Mouse (Mus musculus): ENCODE results near the gene Olfr1308. TPM values are rescaled to one million over a fixed set of nuclear protein-coding genes. Genes with fewer than 3 reads are reported as not detected.

The Olfr1308 gene
- polyA plus RNA-seq (2015; fragmentation: Nextera tagmentation; extraction: Ambion mirVana), result not detected in 2 replicates

DNA sequence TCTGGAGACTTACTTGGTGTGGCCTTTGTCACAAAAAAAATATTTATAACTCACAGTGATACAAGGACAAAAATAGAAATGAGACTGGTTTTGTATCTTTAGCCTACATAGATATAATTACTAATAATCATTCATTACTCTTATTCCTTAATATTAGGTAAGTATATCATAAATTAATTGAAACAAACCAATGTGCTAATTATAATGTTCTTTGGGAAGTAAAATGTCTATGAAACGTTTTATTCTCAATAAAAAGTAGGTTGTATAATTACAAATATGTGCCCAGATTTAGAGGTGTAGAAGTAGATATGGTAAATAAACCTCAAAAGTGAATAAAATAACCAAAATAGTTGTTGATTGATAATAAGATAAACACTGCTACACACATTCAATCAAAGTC is at the start of gene Olfr1308:
Gene Olfr1308, minus strand, starts transcription at position 101 of the 400 bp plus-strand sequence.
- H3K4me2 ChIP-seq, result no peak within 1 kb of the TSS

DNA sequence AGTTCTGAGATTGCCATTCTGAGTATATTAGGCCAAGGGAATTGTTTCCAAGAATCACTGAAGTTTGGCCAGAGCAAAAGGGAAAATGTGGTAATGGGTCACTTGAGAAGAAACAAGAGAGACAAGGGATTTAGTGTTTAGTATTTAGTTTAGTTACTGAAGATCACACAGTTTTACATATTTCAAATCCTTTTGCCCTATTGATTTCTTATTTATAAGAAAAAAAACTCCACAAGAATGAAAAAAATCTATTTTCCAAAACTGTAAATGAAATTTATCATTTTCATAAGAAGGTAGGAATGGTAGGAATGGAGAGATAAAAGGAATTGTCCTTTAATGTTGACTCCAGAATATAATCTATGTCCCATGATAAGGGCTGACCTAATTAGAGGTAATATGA is 47.9 kb upstream of the Olfr1308 start, which contains the start of gene Olfr1310:
Gene Olfr1310, minus strand, starts transcription at position 101 of the 400 bp plus-strand sequence.
- H3K36me3 ChIP-seq, result no peaks in the 10 kb centered on the region
- no peak within 1 kb of the TSS for H3K27ac ChIP-seq
- H3K9ac ChIP-seq, result no peak within 1 kb of the TSS
- H3K4me2 ChIP-seq, result no peak within 1 kb of the TSS
- no peak within 1 kb of the TSS for H3K4me3 ChIP-seq (replicated peaks)
- H3K4me1 ChIP-seq, result no peaks in the 10 kb centered on the region
- no peaks in the 10 kb centered on the region for H3K27me3 ChIP-seq (replicated peaks)
- no peak for ATAC-seq (ENCODE audit: insufficient read depth, low FRiP score, low read depth)
- no peaks in the 10 kb centered on the region for H3K9me3 ChIP-seq

More for the DNA sequence above, at the start of gene Olfr1308:
- no peak within 1 kb of the TSS for H3K4me3 ChIP-seq (replicated peaks)
- H3K9ac ChIP-seq, result no peak within 1 kb of the TSS
- no peaks in the 10 kb centered on the region for H3K4me1 ChIP-seq
- H3K36me3 ChIP-seq, result no peaks in the 10 kb centered on the region
- WGBS, result 47% methylated on average over 1 of the region's 1 CpGs
- no peaks in the 10 kb centered on the region for H3K9me3 ChIP-seq
- H3K27me3 ChIP-seq (replicated peaks), result no peaks in the 10 kb centered on the region
- H3K27ac ChIP-seq, result no peak within 1 kb of the TSS
- no peak for ATAC-seq (ENCODE audit: insufficient read depth, low FRiP score, low read depth)

DNA sequence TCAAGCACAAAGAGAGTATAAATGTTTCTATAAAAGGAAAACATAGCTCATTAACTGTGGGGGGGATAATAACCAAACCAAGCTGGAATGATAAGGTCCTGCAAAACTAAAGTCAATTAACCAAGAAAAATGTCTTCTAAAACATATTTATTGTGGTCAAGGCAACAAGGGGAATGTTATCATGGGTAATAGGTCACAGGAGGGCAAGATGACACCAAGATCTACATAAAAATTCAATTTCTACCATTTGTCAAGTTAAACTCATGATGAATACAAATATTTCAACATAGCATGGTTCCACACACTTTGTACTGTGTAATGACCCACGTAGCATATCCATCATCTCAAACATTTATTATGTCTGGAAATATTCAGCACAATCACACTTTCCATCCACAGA is 25.4 kb upstream of the Olfr1308 start, which contains the start of gene Olfr1309:
Gene Olfr1309, minus strand, starts transcription at position 101 of the 400 bp plus-strand sequence.
- H3K27me3 ChIP-seq (replicated peaks), result no peaks in the 10 kb centered on the region
- H3K36me3 ChIP-seq, result no peaks in the 10 kb centered on the region
- H3K4me2 ChIP-seq, result no peak within 1 kb of the TSS
- H3K9ac ChIP-seq, result no peak within 1 kb of the TSS
- H3K4me3 ChIP-seq (replicated peaks), result no peak within 1 kb of the TSS
- no peak within 1 kb of the TSS for H3K27ac ChIP-seq
- WGBS, result 67% methylated on average over 1 of the region's 1 CpGs
- no peak for ATAC-seq (ENCODE audit: insufficient read depth, low FRiP score, low read depth)
- H3K4me1 ChIP-seq, result no peaks in the 10 kb centered on the region
- H3K9me3 ChIP-seq, result no peaks in the 10 kb centered on the region

DNA sequence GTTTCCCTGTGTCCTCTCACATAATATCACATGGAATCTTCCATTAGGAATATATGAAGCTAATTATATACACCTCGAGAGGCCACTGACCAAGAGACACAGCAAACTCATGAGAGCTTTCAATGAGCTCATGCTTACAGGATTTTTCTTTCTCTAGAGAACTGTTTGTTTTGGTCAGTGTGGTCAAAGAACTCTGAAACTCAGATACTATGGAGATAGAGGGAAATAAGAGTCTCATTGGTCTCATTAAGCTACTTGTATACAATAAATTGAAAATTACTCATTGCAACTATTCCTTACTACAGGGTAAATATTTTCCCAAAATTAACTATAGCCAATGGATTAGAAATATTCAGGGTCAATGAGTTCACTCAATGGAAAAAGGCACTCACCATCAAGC is 15.4 kb downstream of the Olfr1308 start, which contains the start of gene Olfr1307:
Gene Olfr1307, minus strand, starts transcription at position 101 of the 400 bp plus-strand sequence.
- H3K27ac ChIP-seq, result no peak within 1 kb of the TSS
- H3K27me3 ChIP-seq (replicated peaks), result no peaks in the 10 kb centered on the region
- no peak for ATAC-seq (ENCODE audit: insufficient read depth, low FRiP score, low read depth)
- H3K4me2 ChIP-seq, result no peak within 1 kb of the TSS
- H3K36me3 ChIP-seq, result no peaks in the 10 kb centered on the region
- no peaks in the 10 kb centered on the region for H3K4me1 ChIP-seq
- H3K4me3 ChIP-seq (replicated peaks), result no peak within 1 kb of the TSS
- WGBS, result 70% methylated on average over 1 of the region's 1 CpGs
- H3K9ac ChIP-seq, result no peak within 1 kb of the TSS
- H3K9me3 ChIP-seq, result no peaks in the 10 kb centered on the region

DNA sequence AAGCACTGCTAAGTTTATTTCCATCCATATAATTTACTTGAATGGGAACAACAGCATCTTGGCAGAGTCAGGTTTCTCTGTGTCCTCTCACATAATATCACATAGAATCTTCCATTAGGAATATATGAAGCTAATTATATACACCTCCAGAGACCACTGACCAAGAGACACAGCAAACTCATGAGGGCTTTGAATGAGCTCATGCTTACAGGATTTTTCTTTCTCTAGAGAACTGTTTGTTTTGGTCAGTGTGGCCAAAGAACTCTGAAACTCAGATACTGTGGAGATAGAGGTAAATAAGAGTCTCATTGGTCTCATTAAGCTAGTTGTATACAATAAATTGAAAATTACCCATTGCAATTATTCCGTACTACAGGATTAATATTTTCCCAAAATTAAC is 48.6 kb downstream of the Olfr1308 start, which contains the start of gene Olfr1306:
Gene Olfr1306, minus strand, starts transcription at position 101 of the 400 bp plus-strand sequence.
- Histone ChIP-seq H3K36me3 (no peaks in the 10 kb centered on the region), H3K4me2 (no peak within 1 kb of the TSS), H3K27ac (no peak within 1 kb of the TSS), H3K4me3 (replicated peaks) (no peak within 1 kb of the TSS), H3K9me3 (no peaks in the 10 kb centered on the region), H3K27me3 (replicated peaks) (no peaks in the 10 kb centered on the region), H3K4me1 (no peaks in the 10 kb centered on the region), H3K9ac (no peak within 1 kb of the TSS)
- WGBS, result 86% methylated on average over 1 of the region's 1 CpGs
- no peak for ATAC-seq (ENCODE audit: insufficient read depth, low FRiP score, low read depth)

Other genes starting within 250 kb of the Olfr1308 start
- gene Olfr1301, start 213.9 kb downstream of the Olfr1308 start, polyA plus RNA-seq (2015; fragmentation: Nextera tagmentation; extraction: Ambion mirVana), result not detected in 2 replicates
- gene Olfr1302, start 187.5 kb downstream of the Olfr1308 start, polyA plus RNA-seq (2015; fragmentation: Nextera tagmentation; extraction: Ambion mirVana), result not detected in 2 replicates
- gene Olfr1303, start 144.6 kb downstream of the Olfr1308 start, polyA plus RNA-seq (2015; fragmentation: Nextera tagmentation; extraction: Ambion mirVana), result not detected in 2 replicates
- gene Olfr1305, start 87.8 kb downstream of the Olfr1308 start, polyA plus RNA-seq (2015; fragmentation: Nextera tagmentation; extraction: Ambion mirVana), result not detected in 2 replicates
- not detected in 2 replicates for gene Olfr1306, start 48.7 kb downstream of the Olfr1308 start, polyA plus RNA-seq (2015; fragmentation: Nextera tagmentation; extraction: Ambion mirVana)
- gene Olfr1307, start 15.5 kb downstream of the Olfr1308 start, polyA plus RNA-seq (2015; fragmentation: Nextera tagmentation; extraction: Ambion mirVana), result not detected in 2 replicates
- not detected in 2 replicates for gene Olfr1309, start 25.3 kb upstream of the Olfr1308 start, polyA plus RNA-seq (2015; fragmentation: Nextera tagmentation; extraction: Ambion mirVana)
- gene Olfr1310, start 47.8 kb upstream of the Olfr1308 start, polyA plus RNA-seq (2015; fragmentation: Nextera tagmentation; extraction: Ambion mirVana), result not detected in 2 replicates
- not detected in 2 replicates for gene Olfr1311, start 59.5 kb upstream of the Olfr1308 start, polyA plus RNA-seq (2015; fragmentation: Nextera tagmentation; extraction: Ambion mirVana)
- not detected in 2 replicates for gene Olfr1312, start 85.3 kb upstream of the Olfr1308 start, polyA plus RNA-seq (2015; fragmentation: Nextera tagmentation; extraction: Ambion mirVana)
- gene Olfr1313, start 112.9 kb upstream of the Olfr1308 start, polyA plus RNA-seq (2015; fragmentation: Nextera tagmentation; extraction: Ambion mirVana), result not detected in 2 replicates
- gene Olfr1314, start 131.8 kb upstream of the Olfr1308 start, polyA plus RNA-seq (2015; fragmentation: Nextera tagmentation; extraction: Ambion mirVana), result not detected in 2 replicates
- gene Olfr1315-ps1, start 150.5 kb upstream of the Olfr1308 start, polyA plus RNA-seq (2015; fragmentation: Nextera tagmentation; extraction: Ambion mirVana), result not detected in 2 replicates
- gene Olfr1316, start 170.0 kb upstream of the Olfr1308 start, polyA plus RNA-seq (2015; fragmentation: Nextera tagmentation; extraction: Ambion mirVana), result not detected in 2 replicates
- gene Olfr1317, start 175.4 kb upstream of the Olfr1308 start, polyA plus RNA-seq (2015; fragmentation: Nextera tagmentation; extraction: Ambion mirVana), result not detected in 2 replicates
- not detected in 2 replicates for gene Olfr1318, start 189.3 kb upstream of the Olfr1308 start, polyA plus RNA-seq (2015; fragmentation: Nextera tagmentation; extraction: Ambion mirVana)